Mouse (Mus musculus): Measurements from ENCODE around the gene Bola1.

DNA sequence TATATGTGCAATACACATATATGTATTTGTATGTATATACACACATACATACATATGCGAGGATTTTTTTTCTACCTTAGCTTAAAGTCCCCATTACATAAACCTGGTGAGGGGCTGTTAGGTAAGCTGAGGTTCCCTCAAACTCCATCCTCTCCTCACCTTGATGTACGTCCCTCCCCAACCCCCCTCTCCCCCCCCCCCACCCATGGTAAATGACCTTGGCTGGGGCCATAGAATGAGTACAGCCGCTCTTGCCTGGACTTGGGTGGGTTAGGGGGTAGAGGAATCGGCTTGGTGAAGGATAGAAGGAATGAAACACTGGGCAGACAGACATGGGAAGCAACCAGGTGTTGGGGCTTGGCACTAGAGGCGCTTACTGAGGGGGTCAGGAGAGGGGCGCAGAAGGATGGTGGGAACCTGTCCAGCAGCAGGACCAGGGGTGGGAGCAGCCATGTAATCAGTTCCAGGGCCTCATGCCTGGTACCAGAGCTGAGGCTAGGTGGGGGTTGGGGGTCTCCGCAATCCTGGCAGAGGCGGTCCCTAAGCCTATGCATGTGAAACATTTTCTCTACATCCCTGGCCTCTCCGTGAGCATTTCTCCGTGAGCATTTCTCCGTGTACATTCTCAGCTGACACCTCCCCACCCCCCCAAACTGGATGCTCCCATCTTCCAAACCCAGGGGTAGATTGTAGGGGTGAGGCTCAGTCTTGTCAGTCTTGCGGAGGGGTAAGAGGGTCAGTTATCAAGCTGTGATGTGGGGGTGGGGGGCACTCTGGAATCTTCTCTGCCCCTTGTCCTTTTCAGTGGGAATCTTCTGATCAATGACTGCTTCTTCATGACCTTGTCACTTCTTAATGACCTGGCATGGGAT is 37.8 kb downstream of the Bola1 start:
- TF ChIP-seq POLR2A (IDR thresholded peaks at IDR 0.05; ENCODE audit: borderline replicate concordance, control insufficient read depth, low read depth, low read length) (no peak), CTCF (IDR thresholded peaks at IDR 0.05; ENCODE audit: control insufficient read depth, insufficient read depth, low read length) (no peak)

Data from bone marrow, adult 2 months (tissue).